Mouse (Mus musculus) lung, postnatal 0 days (tissue): ENCODE measurements around the gene Ntrk3.

ENCODE experiments used
- CTCF ChIP-seq: IDR thresholded peaks from 2 replicates; pipeline ENCODE4 v1.5.1; 2016; ENCODE audit warnings: antibody characterized with exemption, mild to moderate bottlenecking
- EP300 ChIP-seq: IDR thresholded peaks from 2 replicates; pipeline ENCODE4 v1.6.1; 2016; ENCODE audit warnings: antibody characterized with exemption, mild to moderate bottlenecking, control low read depth

DNA sequence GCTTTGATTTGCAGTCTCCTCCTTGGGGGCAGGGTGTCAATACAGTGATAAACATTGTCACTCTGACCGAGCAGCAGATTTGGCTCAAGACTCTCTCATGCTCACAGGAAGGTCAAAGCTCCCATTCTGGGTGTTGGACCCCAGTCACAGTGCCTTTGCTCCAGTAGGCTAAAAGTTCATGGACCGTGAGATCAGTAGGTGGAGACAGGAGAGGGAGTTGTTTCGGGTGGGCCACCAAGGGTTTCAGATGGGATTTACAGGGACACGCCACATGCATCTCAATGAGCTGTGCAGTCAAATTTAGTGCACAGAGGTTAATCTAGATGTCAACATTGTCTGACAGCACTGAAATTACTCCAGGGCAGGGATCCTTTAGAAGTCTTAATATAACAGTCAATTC is 552.2 kb downstream of the Ntrk3 start:
- no peak for TF ChIP-seq CTCF
- no peak for TF ChIP-seq EP300
